Mouse (Mus musculus) thymus, adult 2 months (tissue): Measurements from ENCODE around the gene Tpk1. TPM values are rescaled to one million over a fixed set of nuclear protein-coding genes. Genes with fewer than 3 reads are reported as not detected.

ENCODE experiments used
- DNase-seq: peaks from one replicate; pipeline ENCODE4 v3.0.0; 2021
- H3K27ac ChIP-seq: fragments of 200-500 bp; 2 replicates; pipeline ENCODE4 v1.5.1; 2012; ENCODE audit warnings: low read length, control low read depth; ENCODE audit not compliant: control insufficient read depth, insufficient read depth
- H3K27me3 ChIP-seq: fragments of 200-500 bp; 2 replicates; pipeline ENCODE4 v1.6.1; 2012; ENCODE audit warnings: mild to moderate bottlenecking, low read length, moderate library complexity, mixed read lengths; ENCODE audit not compliant: control insufficient read depth, insufficient read depth
- H3K36me3 ChIP-seq: fragments of 200-500 bp; 2 replicates; pipeline ENCODE4 v1.6.1; 2012; ENCODE audit warnings: mild to moderate bottlenecking, low read length, moderate library complexity; ENCODE audit not compliant: control insufficient read depth, insufficient read depth
- H3K4me1 ChIP-seq: fragments of 200-500 bp; replicated peaks from 2 replicates; pipeline ENCODE4 v1.6.1; 2012; ENCODE audit warnings: low read length; ENCODE audit not compliant: control insufficient read depth, insufficient read depth
- H3K4me3 ChIP-seq: fragments of 200-500 bp; 2 replicates; pipeline ENCODE4 v1.5.1; 2012; ENCODE audit warnings: mild to moderate bottlenecking, low read length, control low read depth, moderate library complexity; ENCODE audit not compliant: control insufficient read depth, insufficient read depth
- CTCF ChIP-seq: fragments of 200-500 bp; IDR thresholded peaks from 2 replicates; pipeline ENCODE4 v1.5.1; 2012; ENCODE audit warnings: mild to moderate bottlenecking, control low read depth, low read length, moderate library complexity, borderline replicate concordance; ENCODE audit not compliant: control insufficient read depth, poor library complexity, insufficient read depth; ENCODE audit errors: extremely low read depth
- POLR2A ChIP-seq: fragments of 200-500 bp; IDR thresholded peaks from 2 replicates; pipeline ENCODE4 v1.6.1; 2012; ENCODE audit warnings: mild to moderate bottlenecking, low read length, control low read depth, moderate library complexity; ENCODE audit not compliant: control insufficient read depth, poor library complexity, insufficient read depth; ENCODE audit errors: extremely low read depth
- WGBS: fragments of 180-500 bp; shearing (Covaris S2); methylation state at CpG from one replicate; pipeline ENCODE4 v1.1.7; 2018; 5-methylcytosine and 5-hydroxymethylcytosine counted together
- polyA plus RNA-seq: library from polyadenylated mRNA; depleted of rRNA; stranded (reverse); fragments of >200 nt; gene quantifications from 2 replicates; pipeline ENCODE4 v1.2.3, GENCODE M21; 2012

Gene Tpk1
- polyA plus RNA-seq, 1 experiment, result 3.2 TPM

GRCm38 (mm10) chr6:43435987-43436541, 230.0 kb downstream of the Tpk1 start:
- Histone ChIP-seq H3K4me1 (no peaks in the 10 kb centered on the region), H3K27ac (no peak overlapping the region), H3K4me3 (no peak overlapping the region), H3K36me3 (no peaks in the 10 kb centered on the region), H3K27me3 (no peaks in the 10 kb centered on the region)
- DNase-seq, result no peak
- TF ChIP-seq CTCF (no peak), POLR2A (no peak)
- 87% methylated on average over 2 of the region's 2 CpGs for WGBS

- no peaks in the 10 kb centered on the region for H3K27me3 ChIP-seq
- DNase-seq, result no peak
- H3K4me3 ChIP-seq, result no peak overlapping the region
- no peak for TF ChIP-seq POLR2A
- TF ChIP-seq CTCF, result no peak
- no peaks in the 10 kb centered on the region for H3K4me1 ChIP-seq
- no peaks in the 10 kb centered on the region for H3K36me3 ChIP-seq
- WGBS, result 97% methylated on average over 1 of the region's 1 CpGs
- no peak overlapping the region for H3K27ac ChIP-seq
Measured at GRCm38 (mm10) chr6:43434365-43434764, 231.7 kb downstream of the Tpk1 start.

GRCm38 (mm10) chr6:43424978-43425377, 241.1 kb downstream of the Tpk1 start:
- no peak for TF ChIP-seq POLR2A
- TF ChIP-seq CTCF, result no peak
- Histone ChIP-seq H3K4me1 (no peaks in the 10 kb centered on the region), H3K27ac (no peak overlapping the region), H3K27me3 (no peaks in the 10 kb centered on the region), H3K36me3 (no peaks in the 10 kb centered on the region), H3K4me3 (no peak overlapping the region)
- WGBS, result 78% methylated on average over 4 of the region's 4 CpGs
- DNase-seq, result no peak

GRCm38 (mm10) chr6:43420358-43420979, 245.6 kb downstream of the Tpk1 start:
- H3K36me3 ChIP-seq, result no peaks in the 10 kb centered on the region
- no peaks in the 10 kb centered on the region for H3K27me3 ChIP-seq
- DNase-seq, result no peak
- H3K27ac ChIP-seq, result no peak overlapping the region
- H3K4me3 ChIP-seq, result no peak overlapping the region
- no peaks in the 10 kb centered on the region for H3K4me1 ChIP-seq
- TF ChIP-seq POLR2A, result no peak
- WGBS, result 94% methylated on average over 7 of the region's 7 CpGs

- Histone ChIP-seq H3K4me1 (no peaks in the 10 kb centered on the region), H3K36me3 (no peaks in the 10 kb centered on the region), H3K27ac (no peak overlapping the region), H3K4me3 (no peak overlapping the region), H3K27me3 (no peaks in the 10 kb centered on the region)
- no peak for TF ChIP-seq POLR2A
- TF ChIP-seq CTCF, result no peak
- WGBS, result 88% methylated on average over 1 of the region's 1 CpGs
- no peak for DNase-seq
Measured at GRCm38 (mm10) chr6:43408949-43409348, 257.1 kb downstream of the Tpk1 start.

- Histone ChIP-seq H3K36me3 (no peaks in the 10 kb centered on the region), H3K27me3 (no peaks in the 10 kb centered on the region), H3K4me1 (no peaks in the 10 kb centered on the region), H3K4me3 (no peak overlapping the region), H3K27ac (no peak overlapping the region)
- no peak for TF ChIP-seq POLR2A
- TF ChIP-seq CTCF, result no peak
- no peak for DNase-seq
- 99% methylated on average over 3 of the region's 3 CpGs for WGBS
Measured at GRCm38 (mm10) chr6:43403076-43403475, 263.0 kb downstream of the Tpk1 start.
